Mouse (Mus musculus) liver (tissue): ENCODE measurements around the gene Zfp827.

Experiments used
- DNase-seq: peaks from one replicate; pipeline ENCODE4 v3.0.0-alpha.2; 2020; ENCODE audit warnings: mixed read lengths

Gene Zfp827

DNA sequence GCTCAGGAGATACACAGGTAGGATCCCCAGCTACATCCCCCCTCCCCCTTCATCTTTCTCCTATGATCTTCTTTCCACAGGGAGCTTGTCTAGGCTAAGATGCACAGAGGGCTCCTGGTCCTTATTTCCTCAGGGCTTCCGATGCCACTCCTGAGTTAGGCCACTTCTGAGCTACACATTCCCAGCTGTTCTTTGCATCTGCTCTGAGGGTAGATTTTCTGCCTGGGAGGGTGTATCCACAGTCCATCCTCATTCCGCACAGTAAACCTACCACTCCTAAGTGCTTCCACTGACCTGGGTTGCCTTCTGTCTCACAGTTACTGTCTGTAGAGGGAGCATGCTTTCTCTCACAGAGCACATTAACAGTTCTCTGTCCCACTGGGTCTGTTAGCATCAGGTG, 37.7 kb downstream of the Zfp827 start:
- no peak for DNase-seq

DNA sequence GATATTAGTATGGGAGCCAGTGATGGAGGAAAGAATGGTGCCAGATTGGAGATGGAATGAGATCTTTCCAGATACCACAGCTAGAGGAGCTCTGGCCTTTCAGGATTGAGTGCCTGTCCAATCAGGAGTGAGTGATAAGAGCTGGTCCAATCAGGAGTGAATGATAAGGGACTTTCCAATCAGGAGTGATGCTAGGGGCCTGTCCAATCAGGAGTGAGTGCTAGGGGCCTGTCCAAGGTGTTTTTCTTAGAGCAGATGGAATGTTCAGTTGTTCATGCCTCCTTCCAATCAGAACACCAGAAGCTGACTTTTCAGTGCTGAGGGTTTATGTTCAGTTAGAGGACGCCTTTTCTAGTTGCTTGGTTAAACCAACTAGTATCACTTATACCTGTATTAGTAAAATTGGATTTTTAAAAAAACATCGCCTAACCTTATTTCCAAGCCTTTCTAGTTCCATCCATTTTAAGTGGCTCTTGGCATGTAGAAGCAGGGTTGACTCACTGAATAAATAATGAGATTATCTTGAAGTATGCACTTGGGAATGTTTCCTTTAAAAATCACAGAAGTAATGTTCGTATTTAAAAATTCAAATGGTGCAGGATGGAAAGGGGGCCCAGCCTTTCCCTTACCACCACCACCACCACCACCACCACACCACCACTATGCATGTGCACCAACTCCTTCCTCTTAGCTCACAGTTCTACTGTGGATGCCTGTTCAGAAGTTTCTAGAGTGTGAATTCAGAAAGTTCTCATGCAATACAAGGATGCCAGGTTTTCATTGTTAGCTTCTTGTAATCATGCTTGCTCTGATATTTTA, 39.8 kb downstream of the Zfp827 start:
- no peak for DNase-seq

DNA sequence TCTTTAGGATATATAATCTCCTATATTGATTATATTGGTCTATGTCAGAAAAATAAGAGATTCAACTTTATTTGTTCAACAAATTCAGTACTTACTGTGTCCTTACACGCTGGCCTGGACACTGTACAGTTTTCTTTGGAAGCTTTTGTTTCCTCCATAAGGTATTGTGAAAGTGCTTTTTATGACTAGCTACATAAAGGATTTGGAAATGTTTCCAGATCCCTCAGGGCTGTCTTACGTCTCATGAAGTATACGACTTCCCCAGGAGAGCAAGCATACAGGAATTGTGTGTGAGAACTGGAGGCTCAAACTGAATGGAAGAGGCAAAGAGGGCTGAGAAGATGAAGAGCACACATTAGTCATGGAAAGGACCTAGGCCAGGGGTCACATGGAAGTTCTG, 45.1 kb downstream of the Zfp827 start:
- no peak for DNase-seq

DNA sequence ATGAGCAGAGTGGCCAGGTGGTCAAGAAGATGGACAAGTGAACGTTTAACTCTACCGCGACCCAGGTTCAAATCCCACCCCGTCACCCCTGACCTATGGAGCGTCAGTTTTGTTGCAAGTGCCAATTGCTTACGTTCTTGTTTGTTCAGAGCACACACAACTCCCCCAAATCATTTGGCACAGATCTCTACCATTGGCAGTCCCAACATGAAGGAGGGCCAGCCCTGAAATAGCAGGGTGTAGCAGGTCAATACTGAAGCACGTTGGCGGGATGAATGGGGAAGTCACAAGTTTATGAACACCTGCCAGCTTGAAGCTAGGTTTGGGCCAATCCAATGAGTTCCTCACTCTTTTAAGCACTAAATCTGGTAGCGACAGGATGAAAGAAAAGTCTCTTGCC, 46.7 kb downstream of the Zfp827 start:
- DNase-seq = no peak

DNA sequence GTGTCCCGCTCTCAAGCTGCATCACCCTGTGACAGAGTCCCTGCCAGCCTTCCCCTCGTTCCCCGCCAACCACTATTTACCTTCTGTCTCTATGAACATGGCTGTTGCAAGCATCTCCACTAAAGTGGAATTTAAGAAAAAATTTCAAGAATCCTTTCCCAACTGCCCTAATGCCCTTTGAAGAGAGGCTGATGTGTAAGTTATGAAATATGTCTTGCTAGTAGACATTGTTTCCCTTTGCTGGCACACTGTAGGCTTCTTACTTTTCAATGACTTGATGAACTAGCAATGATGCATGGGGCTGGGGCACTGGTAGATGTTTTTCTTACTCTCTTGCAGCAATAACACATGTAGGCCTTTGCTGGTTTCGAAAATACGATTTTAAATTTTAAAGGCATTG, 49.0 kb downstream of the Zfp827 start:
- DNase-seq = no peak

DNA sequence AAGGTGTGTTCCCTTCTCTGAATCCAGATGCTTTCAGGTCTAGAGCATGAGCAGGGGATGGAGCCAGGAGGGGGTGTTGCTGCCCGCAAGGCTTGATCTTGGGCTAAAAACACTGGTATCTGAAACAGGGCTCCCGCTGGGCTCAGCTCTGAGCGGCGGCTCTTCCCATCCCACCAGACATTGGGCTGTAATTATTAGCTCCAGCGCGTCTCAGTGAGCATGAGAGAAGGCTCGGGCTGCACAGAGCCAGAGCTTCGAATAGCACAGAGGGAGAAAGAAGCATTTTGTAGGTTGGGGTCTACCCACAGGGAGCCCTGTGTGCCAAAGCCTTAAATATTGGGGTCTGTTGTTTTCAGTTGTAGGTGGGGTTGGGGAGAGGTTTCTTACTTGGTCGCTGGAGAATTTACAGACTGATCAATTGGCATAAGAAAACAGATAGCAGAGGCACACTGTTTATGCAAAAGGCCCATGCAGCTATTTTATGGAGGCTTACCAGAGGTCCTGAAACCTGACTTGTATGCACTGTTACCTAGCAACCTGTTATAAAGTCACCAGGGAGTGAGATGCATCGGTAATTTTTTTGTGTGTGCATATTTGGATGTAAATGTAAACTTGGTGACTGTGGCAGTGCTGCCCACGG, 50.4 kb downstream of the Zfp827 start:
- DNase-seq = no peak

DNA sequence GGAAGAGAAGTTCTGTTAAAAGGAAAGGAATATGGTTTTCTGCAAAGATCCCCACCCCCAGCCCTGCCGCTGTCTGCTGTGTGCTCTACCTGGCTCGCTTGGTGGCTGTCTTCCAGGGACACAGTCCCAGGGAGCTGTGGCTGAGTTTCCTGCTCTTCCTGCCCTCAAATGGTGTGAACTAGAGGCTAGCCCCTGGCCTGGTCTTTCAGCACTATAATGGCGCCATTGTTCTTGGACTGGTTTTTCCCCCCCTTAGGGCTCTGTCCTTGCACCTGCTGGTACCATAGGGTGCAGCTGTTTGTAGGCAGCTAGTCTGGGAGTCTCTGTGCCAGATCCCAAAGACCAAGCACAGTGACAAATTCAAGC, 50.9 kb downstream of the Zfp827 start:
- no peak for DNase-seq

DNA sequence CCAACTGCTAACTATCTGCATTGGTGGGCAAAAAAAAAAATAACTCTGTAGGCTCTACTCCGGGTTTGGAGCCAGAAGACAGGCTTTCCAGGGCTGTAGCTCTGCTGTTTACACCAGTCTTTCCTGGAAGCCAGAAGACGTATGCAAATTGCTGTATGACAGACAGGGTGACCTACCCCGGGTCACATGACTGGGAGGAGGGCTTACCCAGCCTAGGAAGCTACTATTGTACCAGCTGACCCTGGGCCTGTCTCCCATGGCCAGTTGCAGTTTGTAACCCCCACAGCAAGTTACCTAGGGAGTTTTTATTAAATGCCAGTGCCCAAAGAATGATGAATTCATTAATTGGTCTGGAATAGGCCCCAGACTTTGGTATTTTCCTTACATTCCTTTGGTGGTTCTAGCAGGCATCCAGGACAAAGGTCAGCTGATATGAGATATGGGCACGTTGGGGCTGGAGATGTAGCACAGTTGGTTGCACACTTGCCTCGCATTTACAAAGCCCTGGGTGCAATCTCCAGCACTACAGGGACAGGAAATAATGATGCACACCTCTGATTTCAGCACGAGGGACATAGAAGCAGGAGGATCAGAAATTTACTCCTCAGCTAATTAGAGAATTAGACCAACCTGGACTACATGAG, 52.0 kb downstream of the Zfp827 start:
- DNase-seq = no peak

DNA sequence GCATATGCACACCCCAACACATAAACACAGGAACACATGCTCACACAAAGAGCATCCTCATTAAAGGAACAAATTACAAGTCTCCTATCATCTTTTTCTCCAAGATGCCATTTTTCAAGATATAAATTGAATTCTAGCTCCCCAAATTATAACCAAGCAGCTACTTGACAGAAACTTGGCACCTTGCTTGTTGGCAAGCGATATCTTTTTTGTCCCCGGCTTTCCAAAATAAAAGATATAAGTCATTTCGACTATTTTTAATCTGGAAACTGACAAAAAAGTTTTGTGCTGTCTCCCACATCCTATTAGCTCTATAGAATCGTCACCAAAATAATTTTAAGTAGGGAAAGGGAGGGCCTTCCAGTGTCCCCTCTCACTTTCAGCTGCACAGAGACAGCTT, 53.1 kb downstream of the Zfp827 start:
- DNase-seq = no peak

DNA sequence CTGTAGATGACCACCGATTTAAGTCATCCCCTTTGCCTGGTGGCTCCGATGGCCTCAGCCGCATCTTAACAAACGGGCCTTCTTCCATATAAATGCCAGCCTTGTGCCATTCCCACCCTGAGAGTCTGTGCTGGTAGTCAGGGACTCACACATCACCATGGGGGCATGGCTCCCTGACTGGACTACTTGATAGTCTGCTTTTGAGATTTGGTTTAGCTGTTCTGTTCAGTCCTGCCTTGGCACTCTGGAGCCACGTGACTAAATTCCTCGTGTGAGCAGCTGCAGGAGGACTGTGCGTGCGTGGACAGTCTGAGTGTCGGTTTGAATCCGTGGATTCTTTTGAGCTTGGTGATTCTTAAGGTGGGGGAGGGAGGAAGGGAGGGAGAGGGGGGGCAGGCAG, 53.7 kb downstream of the Zfp827 start:
- DNase-seq = no peak

DNA sequence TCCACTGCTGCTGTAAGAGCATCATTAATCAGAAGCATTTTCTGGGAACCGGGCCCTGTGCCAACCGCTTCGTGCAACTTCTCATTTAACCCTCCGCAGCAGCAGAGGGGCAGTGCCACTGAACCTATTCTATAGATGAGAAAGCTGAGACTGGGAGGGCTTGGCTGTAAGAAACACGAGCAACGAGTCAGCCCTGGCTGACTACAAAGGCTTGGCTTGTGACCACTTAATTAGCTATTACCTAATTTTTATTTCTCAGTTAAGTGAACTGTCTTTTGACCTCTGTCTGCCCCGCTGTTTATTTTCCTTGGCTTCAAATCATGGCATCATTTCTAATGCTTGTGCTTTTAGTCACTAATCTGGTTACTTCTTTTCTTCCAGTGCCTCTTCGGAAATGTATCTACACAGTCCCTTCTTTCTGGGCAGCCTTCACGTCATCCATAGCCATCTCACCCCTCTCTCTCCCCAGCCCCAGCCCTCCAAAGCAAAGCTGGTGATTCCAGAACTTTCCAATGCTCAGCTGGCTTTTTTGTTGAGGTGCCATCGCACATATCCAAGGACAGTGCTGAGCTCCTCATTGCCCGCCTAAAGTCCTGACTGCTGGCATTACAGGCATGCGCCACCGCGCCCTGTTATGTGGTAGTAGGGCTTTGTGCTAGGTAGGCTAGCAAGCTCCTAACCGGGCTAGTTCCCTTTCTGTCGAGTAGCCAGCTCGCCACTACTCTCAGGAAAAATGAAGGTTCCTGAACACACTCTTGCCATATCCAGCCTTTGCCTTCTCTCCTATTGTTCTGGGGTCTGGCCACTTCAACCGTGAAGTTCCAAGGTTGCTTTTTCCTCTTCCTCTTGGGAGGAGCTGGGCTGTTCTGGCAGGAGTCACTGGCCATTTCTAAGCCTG, 55.5 kb downstream of the Zfp827 start:
- no peak for DNase-seq

DNA sequence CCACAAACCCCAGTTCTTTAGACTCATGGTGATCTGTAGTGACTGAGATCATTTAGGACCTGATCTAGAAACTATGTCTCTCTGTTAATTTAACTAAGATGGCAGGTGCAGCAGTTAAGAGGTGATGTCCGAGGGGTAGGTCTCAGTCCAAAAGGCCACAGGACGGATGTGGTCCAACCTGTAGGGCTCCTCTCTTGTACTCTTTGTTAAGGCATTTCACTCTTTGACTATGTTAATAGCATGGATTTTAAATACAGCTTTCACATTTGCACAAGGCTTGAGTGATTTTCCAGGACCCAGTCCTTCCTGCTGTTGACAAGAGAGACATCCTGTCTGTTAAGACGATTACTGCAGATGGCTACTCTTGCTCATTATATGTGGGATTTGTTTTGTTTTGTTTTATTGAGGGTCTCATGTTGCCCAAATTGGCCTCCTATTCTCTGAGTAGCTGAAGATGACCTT, 56.2 kb downstream of the Zfp827 start:
- no peak for DNase-seq

DNA sequence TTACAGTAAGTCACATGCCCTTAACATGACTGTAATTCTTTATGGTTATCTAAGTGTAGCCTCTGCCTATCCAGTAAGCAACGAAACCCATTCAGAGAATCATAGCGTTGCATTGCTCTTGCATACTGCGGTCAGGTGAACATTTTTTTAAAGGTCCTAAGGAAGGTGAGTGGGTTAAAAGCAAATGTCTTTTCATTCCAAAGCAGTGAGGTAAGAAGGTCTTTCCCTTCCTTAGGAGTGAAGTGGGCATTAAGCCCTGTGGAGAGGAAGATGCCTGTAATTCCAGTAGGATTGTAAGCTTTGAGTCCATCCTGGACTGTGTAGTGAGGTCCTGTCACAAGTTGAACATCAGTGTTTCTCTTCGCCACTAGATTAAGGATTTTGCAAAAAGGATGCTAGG, 66.2 kb downstream of the Zfp827 start:
- DNase-seq = no peak

DNA sequence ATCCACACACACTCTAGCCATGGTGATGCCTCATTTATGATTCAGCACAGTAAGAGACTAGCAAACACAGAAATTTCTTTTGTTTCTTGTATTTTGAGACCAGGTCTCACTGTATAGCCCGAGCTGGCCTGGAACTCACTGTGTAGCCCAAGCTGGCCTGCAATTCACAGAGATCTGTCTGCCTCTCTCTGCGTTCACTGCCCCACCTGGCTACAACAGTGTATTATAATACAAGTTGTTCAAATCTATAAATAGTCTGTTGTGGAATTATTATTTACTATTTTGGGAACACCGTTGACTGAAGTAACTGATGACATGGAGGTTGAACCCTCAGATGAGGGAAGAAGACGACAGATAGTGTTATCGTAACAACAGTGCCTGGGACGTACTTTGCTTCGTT, 66.9 kb downstream of the Zfp827 start:
- no peak for DNase-seq

DNA sequence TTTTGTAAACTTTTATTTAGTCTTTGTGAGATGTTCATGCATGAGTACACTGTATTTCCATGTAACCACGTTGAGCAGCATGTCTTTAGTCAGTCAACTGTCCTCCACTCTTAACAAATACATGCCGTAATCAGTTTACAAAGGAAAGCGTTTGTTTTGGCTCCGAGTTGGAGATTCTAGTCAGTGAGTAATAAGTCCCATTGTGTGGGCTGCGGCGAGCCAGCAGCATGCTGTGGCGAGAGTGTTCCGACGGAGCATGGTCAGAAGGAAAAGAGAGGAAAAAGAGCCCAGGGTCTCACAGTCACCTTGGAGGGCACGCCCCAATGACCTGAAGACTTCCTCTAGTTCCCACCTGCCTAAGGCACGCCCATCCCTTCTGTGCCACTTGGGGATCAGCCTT, 68.7 kb downstream of the Zfp827 start:
- DNase-seq = no peak

DNA sequence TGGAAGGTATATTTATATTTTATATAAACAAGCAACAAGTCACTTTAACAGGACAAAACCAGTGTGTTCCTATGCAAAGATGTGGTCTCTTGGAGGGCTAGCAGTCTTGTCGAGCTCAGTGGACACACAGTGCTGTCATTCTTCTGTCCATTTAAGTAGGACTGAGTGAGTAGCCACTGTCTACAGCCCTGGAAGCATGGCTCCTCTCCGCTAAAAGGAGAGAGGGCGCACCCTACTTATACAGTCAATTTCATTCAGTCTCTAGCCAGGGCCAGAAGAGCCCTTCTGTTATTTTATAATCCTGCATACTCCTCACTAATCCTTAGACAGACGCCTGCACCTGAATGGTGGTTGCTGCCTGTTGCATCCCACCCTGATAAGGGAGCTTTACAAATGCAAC, 74.5 kb downstream of the Zfp827 start:
- no peak for DNase-seq

DNA sequence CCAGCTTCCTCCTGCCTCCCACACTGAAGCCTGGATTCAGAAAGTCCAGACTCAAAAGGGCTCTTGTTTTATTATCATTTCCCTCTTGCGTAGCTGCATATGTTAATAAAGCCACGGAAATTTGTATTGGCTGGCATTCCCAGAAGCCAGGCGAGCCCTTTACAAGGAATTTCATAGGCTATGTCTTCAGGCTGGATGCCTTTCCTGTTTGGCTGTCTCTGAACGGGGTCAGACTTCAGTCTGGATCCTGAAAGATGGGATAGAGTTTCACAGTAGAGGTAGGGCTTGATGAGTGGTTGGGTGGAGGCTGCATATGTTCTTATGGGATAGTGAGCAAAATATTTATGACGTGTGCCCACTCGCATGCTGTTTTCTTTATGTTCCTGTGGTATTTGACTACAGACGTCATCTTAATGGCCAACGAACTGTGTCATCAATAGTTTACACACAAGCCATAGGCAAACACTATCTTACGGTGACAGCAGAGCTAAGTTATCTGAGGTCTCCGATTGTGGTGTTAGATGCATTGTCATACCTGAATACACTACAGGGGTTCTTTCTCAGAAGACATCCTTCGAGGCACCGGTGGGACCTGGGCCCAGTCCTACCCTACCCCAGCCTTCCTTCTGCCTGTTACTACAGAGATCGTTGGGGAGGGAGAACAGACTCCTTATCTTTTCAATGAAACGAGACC, 75.1 kb downstream of the Zfp827 start:
- DNase-seq = no peak

DNA sequence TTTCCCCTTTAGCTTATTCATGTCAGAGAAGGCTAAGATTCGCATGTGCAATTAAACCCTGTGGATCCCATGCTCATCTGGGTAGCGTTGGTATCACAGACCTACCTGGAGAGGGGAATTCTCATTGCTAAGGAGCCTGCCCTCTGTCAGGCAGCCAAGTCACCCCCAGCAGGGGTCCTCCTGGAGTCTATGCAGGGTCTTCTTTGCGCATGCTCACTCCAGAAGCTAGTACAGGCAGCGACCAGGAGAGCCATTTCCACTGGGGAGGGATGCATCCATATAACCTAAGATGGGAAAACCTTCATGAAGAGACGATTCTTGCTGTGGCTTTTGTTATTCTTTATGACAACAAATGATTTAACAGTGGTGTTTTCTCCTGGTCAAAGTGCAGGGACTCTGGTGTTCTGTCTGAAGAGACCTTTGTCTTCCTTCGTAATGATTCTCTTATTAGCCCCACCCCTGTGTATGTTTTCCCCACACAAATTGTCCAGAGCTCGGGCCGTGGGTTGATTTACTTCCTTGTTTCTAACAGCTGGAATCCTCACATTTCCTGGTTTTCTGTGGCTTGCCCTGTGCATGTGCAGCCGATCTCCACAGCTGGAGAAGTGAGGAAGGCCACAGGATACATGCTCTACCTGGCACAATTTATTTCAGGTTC, 75.8 kb downstream of the Zfp827 start:
- DNase-seq = no peak

DNA sequence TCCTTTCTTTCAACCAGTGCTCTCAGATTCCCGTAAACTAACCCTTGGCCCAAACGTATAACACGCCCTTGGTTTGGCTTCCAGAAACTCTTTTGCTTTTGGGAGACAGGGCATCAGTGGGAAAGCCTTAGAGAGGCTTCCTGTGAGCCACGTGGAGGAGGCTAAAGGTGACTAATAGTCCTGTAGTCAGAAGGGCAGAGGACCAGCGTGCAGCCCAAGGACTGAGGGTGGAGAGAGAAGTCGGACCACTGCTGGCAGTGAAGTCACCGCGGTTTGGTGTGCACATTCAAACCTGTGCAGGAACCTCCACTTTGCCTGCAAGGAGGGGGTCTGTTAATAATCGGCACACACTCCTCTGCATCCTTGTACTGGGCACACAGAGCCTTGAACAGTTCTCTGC, 76.4 kb downstream of the Zfp827 start:
- DNase-seq = no peak

DNA sequence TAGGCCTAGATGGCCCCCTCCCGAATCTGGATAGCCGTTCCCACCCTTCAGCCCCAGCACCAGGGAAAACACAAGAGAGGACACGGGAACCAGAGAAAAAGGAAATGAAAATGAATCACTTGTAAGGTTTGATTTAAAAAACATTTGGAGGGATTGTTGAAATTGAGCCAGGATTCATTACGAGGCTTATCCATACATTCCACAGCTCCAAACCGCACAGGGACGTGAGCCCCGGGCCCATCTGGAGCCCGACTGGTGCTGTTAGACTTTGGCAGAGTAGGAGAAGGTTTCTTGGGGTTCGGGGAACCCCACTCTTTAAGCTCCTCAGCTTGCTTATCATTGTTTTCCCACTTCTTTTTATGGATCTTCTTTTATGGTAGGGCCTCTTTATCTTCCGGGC, 76.9 kb downstream of the Zfp827 start:
- DNase-seq = no peak

DNA sequence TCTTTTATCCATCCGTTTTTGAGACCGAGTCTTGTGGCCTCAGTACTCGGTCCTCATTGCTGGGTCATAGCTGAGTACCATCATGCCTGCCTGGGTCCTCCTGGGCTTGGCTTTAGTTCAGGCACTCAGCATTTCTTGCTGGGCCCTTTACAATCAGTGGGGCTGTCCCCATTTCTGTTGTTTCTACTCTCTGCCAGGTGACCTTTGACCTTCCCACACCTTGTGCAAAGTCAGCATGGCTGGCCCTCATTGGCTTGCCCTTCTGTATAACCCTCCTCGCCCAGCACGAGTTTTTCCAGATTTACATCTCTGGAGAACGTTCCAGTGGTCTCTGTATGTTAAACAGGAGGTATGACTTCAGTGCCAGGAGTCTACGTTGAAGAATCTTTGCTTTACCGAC, 83.2 kb downstream of the Zfp827 start:
- no peak for DNase-seq

DNA sequence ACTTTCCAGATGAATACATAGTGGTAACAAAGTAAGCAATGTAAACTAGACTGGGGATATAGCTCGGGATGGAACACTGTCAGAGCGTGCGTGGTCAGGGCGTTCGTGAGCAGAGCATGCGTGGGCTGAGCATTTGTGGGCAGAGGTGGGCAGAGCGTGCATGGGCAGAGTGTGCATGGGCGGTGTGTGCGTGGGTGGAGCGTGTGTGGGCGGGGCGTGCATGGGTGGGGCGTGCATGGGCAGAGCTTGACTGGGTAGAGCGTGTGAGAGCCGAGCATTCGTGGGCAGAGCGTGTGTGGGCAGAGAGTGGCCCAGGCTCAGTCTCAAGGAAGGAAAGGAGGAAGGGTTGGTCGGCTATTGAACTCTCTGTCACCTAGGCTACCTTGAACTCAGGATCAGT, 84.2 kb downstream of the Zfp827 start:
- DNase-seq = no peak
